Mouse (Mus musculus) kidney, adult 2 months (tissue): ENCODE measurements at regions not wholly inside any gene's neighbourhood (a gene's known extent, or its start where the extent isn't known, plus 50 kb on each side); places are given as distances from the start of the nearest gene placed in this dataset.

ENCODE experiments used
- CTCF ChIP-seq: fragments of 200-500 bp; conservative IDR thresholded peaks from 2 replicates; pipeline ENCODE4 v1.5.1; 2011; ENCODE audit warnings: low read depth, mild to moderate bottlenecking, control low read depth, low read length, moderate library complexity, mixed read lengths; ENCODE audit not compliant: insufficient read depth, insufficient read length
- POLR2A ChIP-seq: fragments of 200-500 bp; IDR thresholded peaks from one replicate; pipeline ENCODE4 v1.6.1; 2011; ENCODE audit warnings: low read depth, low read length, control low read depth

DNA sequence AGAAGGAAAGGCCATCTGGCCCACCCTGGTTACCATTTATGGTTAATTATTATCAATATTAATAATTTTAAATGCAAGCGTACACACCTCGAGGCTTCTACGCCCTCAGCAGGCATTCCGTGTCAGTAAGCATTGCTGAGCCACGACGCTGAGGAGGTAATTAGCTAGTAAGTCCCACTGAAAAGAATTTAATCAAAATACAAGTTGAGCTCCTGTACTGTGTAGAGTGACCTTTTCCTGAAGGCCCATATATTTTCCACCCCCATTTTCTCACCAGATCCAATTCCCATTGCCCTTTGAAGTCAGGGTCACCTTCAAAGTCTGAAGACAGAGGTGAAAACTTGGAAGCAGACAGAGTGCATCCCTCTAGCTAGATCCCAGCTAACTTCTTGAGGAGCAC, 179.8 kb downstream of the Gxylt1 start:
- TF ChIP-seq CTCF: no peak
- TF ChIP-seq POLR2A: no peak
